Mouse (Mus musculus) hindbrain, embryonic 15.5 days (tissue): ENCODE results near the gene Htr1f. TPM values are rescaled to one million over a fixed set of nuclear protein-coding genes. Genes with fewer than 3 reads are reported as not detected.

Source experiments
- ATAC-seq: fragments of 200-750 bp; cut with Nextera tagmentation; 2 replicates; pipeline ENCODE4 v1.8.0; 2017; ENCODE audit warnings: low read depth, moderate number of reproducible peaks, moderate TSS enrichment; ENCODE audit not compliant: low FRiP score
- H3K27ac ChIP-seq: fragments of 300-500 bp; sonication (generic); replicated peaks from 2 replicates; pipeline ENCODE4 v1.5.1; 2015; ENCODE audit warnings: mild to moderate bottlenecking, inconsistent platforms
- H3K27me3 ChIP-seq: fragments of 300-500 bp; sonication (generic); 2 replicates; pipeline ENCODE4 v1.6.1; 2015; ENCODE audit warnings: control low read depth, inconsistent platforms
- H3K36me3 ChIP-seq: fragments of 300-500 bp; sonication (generic); 2 replicates; pipeline ENCODE4 v1.6.1; 2015; ENCODE audit warnings: control low read depth, inconsistent platforms
- H3K4me1 ChIP-seq: fragments of 300-500 bp; sonication (generic); replicated peaks from 2 replicates; pipeline ENCODE4 v1.6.1; 2015; ENCODE audit warnings: control low read depth, inconsistent platforms
- H3K4me2 ChIP-seq: fragments of 300-500 bp; sonication (generic); 2 replicates; pipeline ENCODE4 v1.6.1; 2015; ENCODE audit warnings: moderate library complexity, mild to moderate bottlenecking, inconsistent platforms
- H3K4me3 ChIP-seq: fragments of 300-500 bp; sonication (generic); 2 replicates; pipeline ENCODE4 v1.5.1; 2015; ENCODE audit warnings: mild to moderate bottlenecking, inconsistent platforms
- H3K9ac ChIP-seq: fragments of 300-500 bp; sonication (generic); 2 replicates; pipeline ENCODE4 v1.6.1; 2015; ENCODE audit warnings: inconsistent platforms
- H3K9me3 ChIP-seq: fragments of 300-500 bp; sonication (generic); 2 replicates; pipeline ENCODE4 v1.6.1; 2016; ENCODE audit warnings: control low read depth, inconsistent platforms
- WGBS: fragments of 180-500 bp; shearing (Covaris S2); methylation state at CpG from one replicate; pipeline ENCODE4 v1.1.7; 2015; 5-methylcytosine and 5-hydroxymethylcytosine counted together
- polyA plus RNA-seq: library from polyadenylated mRNA; unstranded; fragments of >200 nt; fragmentation: Nextera tagmentation; extraction: Ambion mirVana; gene quantifications from 2 replicates; pipeline ENCODE4 v1.2.1, GENCODE M21; 2015

Gene Htr1f
- polyA plus RNA-seq, 1 experiment from 2014 or later: 0.62 TPM

- H3K4me3 ChIP-seq: no peak overlapping the region
- WGBS: 96% methylated on average over 1 of the region's 1 CpGs
- H3K36me3 ChIP-seq: no peaks in the 10 kb centered on the region
- no peaks in the 10 kb centered on the region for H3K27me3 ChIP-seq
- H3K4me2 ChIP-seq: no peak overlapping the region
- no peak for ATAC-seq
- H3K27ac ChIP-seq: no peak overlapping the region
- H3K4me1 ChIP-seq: no peaks in the 10 kb centered on the region
- no peaks in the 10 kb centered on the region for H3K9me3 ChIP-seq
- no peak overlapping the region for H3K9ac ChIP-seq
These were observed 86.9 kb downstream of the Htr1f start for GRCm38 (mm10) chr16:65018710-65019109.

GRCm38 (mm10) chr16:65018134-65018533 is 87.5 kb downstream of the Htr1f start:
- WGBS: 64% methylated on average over 7 of the region's 7 CpGs
- no peaks in the 10 kb centered on the region for H3K36me3 ChIP-seq

GRCm38 (mm10) chr16:65017566-65017965 is 88.1 kb downstream of the Htr1f start:
- H3K9ac ChIP-seq: no peak overlapping the region
- no peak overlapping the region for H3K27ac ChIP-seq
- H3K4me1 ChIP-seq: no peaks in the 10 kb centered on the region
- ATAC-seq: no peak
- 67% methylated on average over 1 of the region's 1 CpGs for WGBS
- no peaks in the 10 kb centered on the region for H3K27me3 ChIP-seq
- H3K9me3 ChIP-seq: no peaks in the 10 kb centered on the region
- H3K4me2 ChIP-seq: no peak overlapping the region
- no peak overlapping the region for H3K4me3 ChIP-seq
- no peaks in the 10 kb centered on the region for H3K36me3 ChIP-seq

More at GRCm38 (mm10) chr16:65018134-65018533, 87.5 kb downstream of the Htr1f start:
- Histone ChIP-seq H3K4me2 (no peak overlapping the region), H3K9me3 (no peaks in the 10 kb centered on the region), H3K27me3 (no peaks in the 10 kb centered on the region), H3K4me1 (no peaks in the 10 kb centered on the region), H3K27ac (no peak overlapping the region), H3K9ac (no peak overlapping the region), H3K4me3 (no peak overlapping the region)
- no peak for ATAC-seq

GRCm38 (mm10) chr16:65015241-65015640 is 90.4 kb downstream of the Htr1f start:
- Histone ChIP-seq H3K27me3 (no peaks in the 10 kb centered on the region), H3K4me2 (no peak overlapping the region), H3K27ac (no peak overlapping the region), H3K36me3 (no peaks in the 10 kb centered on the region), H3K9ac (no peak overlapping the region), H3K9me3 (no peaks in the 10 kb centered on the region), H3K4me1 (no peaks in the 10 kb centered on the region), H3K4me3 (no peak overlapping the region)
- WGBS: 84% methylated on average over 4 of the region's 4 CpGs
- no peak for ATAC-seq

GRCm38 (mm10) chr16:65001993-65002821 is 103.4 kb downstream of the Htr1f start:
- Histone ChIP-seq H3K4me3 (no peak overlapping the region), H3K27me3 (no peaks in the 10 kb centered on the region), H3K4me1 (no peaks in the 10 kb centered on the region), H3K36me3 (no peaks in the 10 kb centered on the region), H3K27ac (no peak overlapping the region), H3K4me2 (no peak overlapping the region), H3K9ac (no peak overlapping the region), H3K9me3 (no peaks in the 10 kb centered on the region; the same call in 1 of the 2 replicates)
- ATAC-seq: no peak
- 62% methylated on average over 6 of the region's 6 CpGs for WGBS

- no peaks in the 10 kb centered on the region for H3K27me3 ChIP-seq
- H3K9ac ChIP-seq: no peak overlapping the region
- H3K4me3 ChIP-seq: no peak overlapping the region
- no peak overlapping the region for H3K27ac ChIP-seq
- no peaks in the 10 kb centered on the region for H3K4me1 ChIP-seq
- H3K4me2 ChIP-seq: no peak overlapping the region
- ATAC-seq: no peak
- no peaks in the 10 kb centered on the region for H3K9me3 ChIP-seq
- WGBS: 83% methylated on average over 3 of the region's 3 CpGs
- no peaks in the 10 kb centered on the region for H3K36me3 ChIP-seq
These were observed 116.3 kb downstream of the Htr1f start for GRCm38 (mm10) chr16:64989279-64989800.

GRCm38 (mm10) chr16:64987564-64987963 is 118.1 kb downstream of the Htr1f start:
- no peaks in the 10 kb centered on the region for H3K27me3 ChIP-seq
- no peaks in the 10 kb centered on the region for H3K36me3 ChIP-seq
- no peak overlapping the region for H3K9ac ChIP-seq
- H3K27ac ChIP-seq: no peak overlapping the region
- H3K4me3 ChIP-seq: no peak overlapping the region
- H3K4me1 ChIP-seq: no peaks in the 10 kb centered on the region
- no peak for ATAC-seq
- 88% methylated on average over 6 of the region's 6 CpGs for WGBS
- no peak overlapping the region for H3K4me2 ChIP-seq
- H3K9me3 ChIP-seq: no peaks in the 10 kb centered on the region

GRCm38 (mm10) chr16:64987049-64987448 is 118.6 kb downstream of the Htr1f start:
- ATAC-seq: no peak
- WGBS: 68% methylated on average over 2 of the region's 2 CpGs
- H3K4me1 ChIP-seq: no peaks in the 10 kb centered on the region
- no peak overlapping the region for H3K27ac ChIP-seq
- H3K4me3 ChIP-seq: no peak overlapping the region
- no peak overlapping the region for H3K4me2 ChIP-seq
- H3K27me3 ChIP-seq: no peaks in the 10 kb centered on the region
- no peak overlapping the region for H3K9ac ChIP-seq
- no peaks in the 10 kb centered on the region for H3K9me3 ChIP-seq
- H3K36me3 ChIP-seq: no peaks in the 10 kb centered on the region

- 85% methylated on average over 5 of the region's 5 CpGs for WGBS
- no peak for ATAC-seq
These were observed 131.0 kb downstream of the Htr1f start for GRCm38 (mm10) chr16:64974636-64975035.

GRCm38 (mm10) chr16:64973533-64974305 is 131.9 kb downstream of the Htr1f start:
- Histone ChIP-seq H3K27ac (no peak overlapping the region), H3K9me3 (no peaks in the 10 kb centered on the region), H3K4me1 (no peaks in the 10 kb centered on the region), H3K36me3 (no peaks in the 10 kb centered on the region), H3K9ac (no peak overlapping the region), H3K27me3 (no peaks in the 10 kb centered on the region), H3K4me3 (no peak overlapping the region), H3K4me2 (no peak overlapping the region)
- ATAC-seq: no peak
- WGBS: 82% methylated on average over 4 of the region's 4 CpGs

More at GRCm38 (mm10) chr16:64974636-64975035, 131.0 kb downstream of the Htr1f start:
- Histone ChIP-seq H3K4me1 (no peaks in the 10 kb centered on the region), H3K36me3 (no peaks in the 10 kb centered on the region), H3K9ac (no peak overlapping the region), H3K4me2 (no peak overlapping the region), H3K27ac (no peak overlapping the region), H3K9me3 (no peaks in the 10 kb centered on the region), H3K27me3 (no peaks in the 10 kb centered on the region), H3K4me3 (no peak overlapping the region)

GRCm38 (mm10) chr16:64961690-64962089 is 144.0 kb downstream of the Htr1f start:
- Histone ChIP-seq H3K4me2 (no peak overlapping the region), H3K27ac (no peak overlapping the region), H3K9me3 (no peaks in the 10 kb centered on the region), H3K9ac (no peak overlapping the region), H3K4me1 (no peaks in the 10 kb centered on the region), H3K4me3 (no peak overlapping the region), H3K27me3 (no peaks in the 10 kb centered on the region), H3K36me3 (no peaks in the 10 kb centered on the region)
- ATAC-seq: no peak
- 94% methylated on average over 4 of the region's 4 CpGs for WGBS

- no peak overlapping the region for H3K27ac ChIP-seq
- H3K4me1 ChIP-seq: no peaks in the 10 kb centered on the region
- no peaks in the 10 kb centered on the region for H3K9me3 ChIP-seq
- H3K36me3 ChIP-seq: no peaks in the 10 kb centered on the region
- no peaks in the 10 kb centered on the region for H3K27me3 ChIP-seq
- ATAC-seq: no peak
- no peak overlapping the region for H3K4me3 ChIP-seq
- H3K9ac ChIP-seq: no peak overlapping the region
- H3K4me2 ChIP-seq: no peak overlapping the region
- 87% methylated on average over 5 of the region's 5 CpGs for WGBS
These were observed 163.9 kb downstream of the Htr1f start for GRCm38 (mm10) chr16:64941646-64942195.
